Mouse (Mus musculus): ENCODE measurements around the gene Wwtr1. TPM values are rescaled to one million over a fixed set of nuclear protein-coding genes. Genes with fewer than 3 reads are reported as not detected.

The Wwtr1 gene
- polyA plus RNA-seq, 1 experiment = not detected

- TF ChIP-seq CTCF (IDR thresholded peaks at IDR 0.05; ENCODE audit: insufficient read depth, low read depth, low read length) = no peak
- TF ChIP-seq POLR2A (IDR thresholded peaks at IDR 0.05; ENCODE audit: insufficient read depth, low read depth, low read length) = no peak
- Histone ChIP-seq H3K4me1 (ENCODE audit: control insufficient read depth, insufficient read depth, low read length) (no peaks in the 10 kb centered on the region), H3K27ac (ENCODE audit: insufficient read depth, low read depth, low read length) (no peak overlapping the region), H3K4me3 (ENCODE audit: insufficient read depth, low read depth, low read length) (no peak overlapping the region)
- 54% methylated on average over 3 of the region's 3 CpGs for WGBS
Measured at GRCm38 (mm10) chr3:57466289-57466688, 109.4 kb downstream of the Wwtr1 start.

- TF ChIP-seq CTCF (IDR thresholded peaks at IDR 0.05; ENCODE audit: insufficient read depth, low read depth, low read length) (no peak), POLR2A (IDR thresholded peaks at IDR 0.05; ENCODE audit: insufficient read depth, low read depth, low read length) (no peak)
- WGBS = 93% methylated on average over 4 of the region's 4 CpGs
- Histone ChIP-seq H3K4me1 (ENCODE audit: control insufficient read depth, insufficient read depth, low read length) (no peaks in the 10 kb centered on the region), H3K4me3 (ENCODE audit: insufficient read depth, low read depth, low read length) (no peak overlapping the region), H3K27ac (ENCODE audit: insufficient read depth, low read depth, low read length) (no peak overlapping the region)
Measured at GRCm38 (mm10) chr3:57463302-57463701, 112.4 kb downstream of the Wwtr1 start.

- Histone ChIP-seq H3K4me1 (ENCODE audit: control insufficient read depth, insufficient read depth, low read length) (no peaks in the 10 kb centered on the region), H3K27ac (ENCODE audit: insufficient read depth, low read depth, low read length) (no peak overlapping the region), H3K4me3 (ENCODE audit: insufficient read depth, low read depth, low read length) (no peak overlapping the region)
- no peak for TF ChIP-seq POLR2A (IDR thresholded peaks at IDR 0.05; ENCODE audit: insufficient read depth, low read depth, low read length)
- TF ChIP-seq CTCF (IDR thresholded peaks at IDR 0.05; ENCODE audit: insufficient read depth, low read depth, low read length) = no peak
- WGBS = 60% methylated on average over 11 of the region's 11 CpGs
Measured at GRCm38 (mm10) chr3:57458652-57459051, 117.1 kb downstream of the Wwtr1 start.

GRCm38 (mm10) chr3:57448445-57448844 lies 127.3 kb downstream of the Wwtr1 start:
- H3K27ac ChIP-seq (ENCODE audit: insufficient read depth, low read depth, low read length) = no peak overlapping the region
- H3K4me1 ChIP-seq (ENCODE audit: control insufficient read depth, insufficient read depth, low read length) = no peaks in the 10 kb centered on the region
- WGBS = 27% methylated on average over 5 of the region's 5 CpGs
- H3K4me3 ChIP-seq (ENCODE audit: insufficient read depth, low read depth, low read length) = no peak overlapping the region
- TF ChIP-seq CTCF (IDR thresholded peaks at IDR 0.05; ENCODE audit: insufficient read depth, low read depth, low read length) = no peak
- no peak for TF ChIP-seq POLR2A (IDR thresholded peaks at IDR 0.05; ENCODE audit: insufficient read depth, low read depth, low read length)

- TF ChIP-seq POLR2A (IDR thresholded peaks at IDR 0.05; ENCODE audit: insufficient read depth, low read depth, low read length) (no peak), CTCF (IDR thresholded peaks at IDR 0.05; ENCODE audit: insufficient read depth, low read depth, low read length) (no peak)
- Histone ChIP-seq H3K4me1 (ENCODE audit: control insufficient read depth, insufficient read depth, low read length) (no peaks in the 10 kb centered on the region), H3K4me3 (ENCODE audit: insufficient read depth, low read depth, low read length) (no peak overlapping the region), H3K27ac (ENCODE audit: insufficient read depth, low read depth, low read length) (no peak overlapping the region)
- WGBS = 19% methylated on average over 1 of the region's 1 CpGs
Measured at GRCm38 (mm10) chr3:57447889-57448288, 127.8 kb downstream of the Wwtr1 start.

- Histone ChIP-seq H3K27ac (ENCODE audit: insufficient read depth, low read depth, low read length) (no peak overlapping the region), H3K4me3 (ENCODE audit: insufficient read depth, low read depth, low read length) (no peak overlapping the region), H3K4me1 (ENCODE audit: control insufficient read depth, insufficient read depth, low read length) (no peaks in the 10 kb centered on the region)
- 32% methylated on average over 3 of the region's 3 CpGs for WGBS
- TF ChIP-seq POLR2A (IDR thresholded peaks at IDR 0.05; ENCODE audit: insufficient read depth, low read depth, low read length) (no peak), CTCF (IDR thresholded peaks at IDR 0.05; ENCODE audit: insufficient read depth, low read depth, low read length) (no peak)
Measured at GRCm38 (mm10) chr3:57445706-57446105, 130.0 kb downstream of the Wwtr1 start.

- no peaks in the 10 kb centered on the region for H3K4me1 ChIP-seq (ENCODE audit: control insufficient read depth, insufficient read depth, low read length)
- no peak overlapping the region for H3K4me3 ChIP-seq (ENCODE audit: insufficient read depth, low read depth, low read length)
- 82% methylated on average over 3 of the region's 3 CpGs for WGBS
- no peak overlapping the region for H3K27ac ChIP-seq (ENCODE audit: insufficient read depth, low read depth, low read length)
- TF ChIP-seq CTCF (IDR thresholded peaks at IDR 0.05; ENCODE audit: insufficient read depth, low read depth, low read length) (no peak), POLR2A (IDR thresholded peaks at IDR 0.05; ENCODE audit: insufficient read depth, low read depth, low read length) (no peak)
Measured at GRCm38 (mm10) chr3:57440956-57441355, 134.8 kb downstream of the Wwtr1 start.

- no peaks in the 10 kb centered on the region for H3K4me1 ChIP-seq (ENCODE audit: control insufficient read depth, insufficient read depth, low read length)
- WGBS = 83% methylated on average over 8 of the region's 8 CpGs
- H3K4me3 ChIP-seq (ENCODE audit: insufficient read depth, low read depth, low read length) = no peak overlapping the region
- TF ChIP-seq POLR2A (IDR thresholded peaks at IDR 0.05; ENCODE audit: insufficient read depth, low read depth, low read length) (no peak), CTCF (IDR thresholded peaks at IDR 0.05; ENCODE audit: insufficient read depth, low read depth, low read length) (no peak)
- H3K27ac ChIP-seq (ENCODE audit: insufficient read depth, low read depth, low read length) = no peak overlapping the region
Measured at GRCm38 (mm10) chr3:57435364-57435763, 140.3 kb downstream of the Wwtr1 start.

GRCm38 (mm10) chr3:57431706-57432105 lies 144.0 kb downstream of the Wwtr1 start:
- WGBS = 56% methylated on average over 3 of the region's 3 CpGs
- TF ChIP-seq CTCF (IDR thresholded peaks at IDR 0.05; ENCODE audit: insufficient read depth, low read depth, low read length) = no peak
- no peak for TF ChIP-seq POLR2A (IDR thresholded peaks at IDR 0.05; ENCODE audit: insufficient read depth, low read depth, low read length)
- H3K4me3 ChIP-seq (ENCODE audit: insufficient read depth, low read depth, low read length) = no peak overlapping the region
- H3K4me1 ChIP-seq (ENCODE audit: control insufficient read depth, insufficient read depth, low read length) = no peaks in the 10 kb centered on the region
- no peak overlapping the region for H3K27ac ChIP-seq (ENCODE audit: insufficient read depth, low read depth, low read length)

GRCm38 (mm10) chr3:57429486-57429885 lies 146.2 kb downstream of the Wwtr1 start:
- H3K4me1 ChIP-seq (ENCODE audit: control insufficient read depth, insufficient read depth, low read length) = no peaks in the 10 kb centered on the region
- TF ChIP-seq POLR2A (IDR thresholded peaks at IDR 0.05; ENCODE audit: insufficient read depth, low read depth, low read length) (no peak), CTCF (IDR thresholded peaks at IDR 0.05; ENCODE audit: insufficient read depth, low read depth, low read length) (no peak)
- H3K27ac ChIP-seq (ENCODE audit: insufficient read depth, low read depth, low read length) = no peak overlapping the region
- 80% methylated on average over 4 of the region's 4 CpGs for WGBS
- H3K4me3 ChIP-seq (ENCODE audit: insufficient read depth, low read depth, low read length) = no peak overlapping the region
